Mouse (Mus musculus) embryonic fibroblast, embryonic 13.5 days (primary cell): ENCODE results near the gene Slc6a1.

Source experiments
- CTCF ChIP-seq: IDR thresholded peaks from 2 replicates; pipeline ENCODE4 v1.5.1; 2011; ENCODE audit warnings: mild to moderate bottlenecking, control low read depth, low read length, moderate library complexity, borderline replicate concordance; ENCODE audit not compliant: insufficient read depth
- POLR2A ChIP-seq: IDR thresholded peaks from 2 replicates; pipeline ENCODE4 v1.6.1; 2011; ENCODE audit warnings: low read depth, mild to moderate bottlenecking, control low read depth, low read length, moderate library complexity

- no peak for TF ChIP-seq CTCF
- no peak for TF ChIP-seq POLR2A
Measured at GRCm38 (mm10) chr6:114275800-114276199, 6.6 kb upstream of the Slc6a1 start.
